Mouse (Mus musculus): ENCODE measurements around the gene Spats1. TPM values are rescaled to one million over a fixed set of nuclear protein-coding genes. Genes with fewer than 3 reads are reported as not detected.

Gene Spats1
- not detected in 4 replicates for total RNA-seq (2023; ENCODE audit: inconsistent age)

DNA sequence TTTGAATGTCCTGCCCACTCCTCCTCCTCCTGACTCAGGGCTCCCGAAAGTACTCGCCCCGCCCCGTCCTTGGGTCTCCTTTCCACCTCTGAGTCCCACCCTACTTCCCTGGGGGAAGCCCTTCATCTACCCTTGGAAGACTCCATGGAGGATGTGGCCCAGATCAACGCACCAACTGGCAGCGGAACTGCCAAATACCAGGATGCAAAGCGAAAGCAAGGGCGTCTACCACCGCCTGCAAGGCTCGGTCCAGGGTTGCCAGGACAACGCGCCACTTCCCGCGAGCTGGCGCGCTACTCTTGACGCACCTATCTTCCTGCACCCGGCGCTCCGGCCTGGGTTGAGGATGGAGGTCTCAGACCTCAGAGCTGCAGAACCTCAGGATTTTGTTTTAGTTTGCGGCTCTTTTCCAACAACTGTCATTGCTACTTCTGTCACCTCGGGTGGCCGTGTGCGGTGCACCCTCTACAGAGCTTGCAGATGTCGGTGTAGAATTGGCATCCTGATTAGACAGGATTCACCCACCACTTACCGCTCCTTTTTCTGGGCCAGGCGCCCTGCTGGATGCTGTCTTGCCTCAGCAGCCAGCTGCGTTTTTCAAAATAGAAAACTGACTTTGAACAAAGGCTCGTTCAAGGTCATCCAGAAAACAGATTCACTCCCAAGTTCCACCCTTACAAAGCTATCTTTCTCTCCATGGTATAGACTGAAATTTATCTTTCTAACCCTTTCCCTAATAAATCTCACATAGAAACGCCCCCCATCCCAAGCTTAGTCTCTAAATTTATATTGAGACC, at the start of gene Spats1:
TSS of gene Spats1 (minus strand) at position 747 of the 797 bp plus-strand sequence.

DNA sequence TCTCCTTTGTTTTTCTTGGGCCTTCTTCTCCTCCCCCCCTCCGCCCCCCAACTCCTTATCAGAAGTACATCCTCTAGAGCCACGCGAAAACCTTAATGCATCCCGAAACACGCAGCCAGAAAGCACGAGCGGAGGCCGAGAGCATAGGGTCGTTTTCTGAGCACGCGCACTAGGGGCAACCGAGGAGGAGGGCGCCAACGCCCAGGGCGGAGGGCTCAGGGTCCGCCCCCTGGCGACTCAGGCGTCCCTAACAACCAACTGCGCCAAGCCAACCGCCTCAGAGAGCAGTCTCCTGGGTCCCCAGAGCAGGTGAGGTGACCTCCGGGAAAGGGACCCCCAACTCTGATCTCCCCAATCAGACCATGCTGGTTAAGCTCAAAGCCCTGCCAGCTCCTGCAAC, 48.0 kb upstream of the Spats1 start, which contains the start of gene Tcte1:
TSS of gene Tcte1 (plus strand) at position 172 of the 400 bp plus-strand sequence.

GRCm38 (mm10) chr17:45506700-45507189, 31.5 kb upstream of the Spats1 start, which contains the start of gene Aars2:
Gene Aars2 (plus strand): TSS chr17:45506841.

DNA sequence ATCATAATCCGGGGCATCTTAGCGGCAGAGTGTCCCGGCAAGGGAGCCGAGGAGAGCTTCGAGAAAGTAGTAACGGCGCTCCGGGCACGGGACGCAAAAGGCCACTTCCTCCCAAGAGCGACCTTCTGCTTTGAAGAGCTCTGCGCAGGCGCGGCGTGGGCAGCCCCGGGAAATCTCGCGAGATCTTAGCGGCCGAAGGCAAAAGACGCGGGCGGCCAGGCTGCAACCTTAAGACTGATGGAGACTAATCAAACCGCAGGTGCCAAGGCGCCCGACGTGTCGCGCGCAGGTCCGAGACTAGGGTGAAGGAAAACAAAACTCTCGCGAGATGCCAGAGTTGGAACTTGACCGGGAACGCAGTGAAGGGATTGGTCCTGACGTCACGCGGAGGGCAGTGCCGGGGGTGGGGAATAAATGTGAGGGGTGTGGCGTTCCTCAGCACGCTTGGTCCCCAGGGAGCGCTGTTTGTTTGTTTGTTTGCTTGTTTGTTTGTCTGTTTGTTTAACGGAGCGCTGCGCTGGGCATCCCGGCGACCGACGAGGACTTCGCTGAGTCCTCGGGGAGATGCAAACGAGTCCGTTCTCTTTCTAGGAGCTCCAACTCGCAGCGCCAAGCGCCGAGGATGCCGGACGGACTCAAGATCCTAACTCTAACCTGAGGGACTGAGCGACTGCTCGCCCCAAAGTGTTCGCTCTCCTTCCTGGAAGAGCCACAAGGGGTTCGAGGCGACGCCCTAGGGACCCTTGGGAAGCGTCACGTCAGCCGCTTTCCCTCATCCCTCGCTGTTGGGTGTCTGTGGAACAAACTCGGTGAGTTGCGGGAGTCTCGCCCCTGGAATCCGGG, 41.6 kb downstream of the Spats1 start, which contains the start of gene Cdc5l:
TSS of gene Cdc5l (minus strand) at position 319 of the 843 bp plus-strand sequence.

Other genes starting within 250 kb of the Spats1 start
- gene Cdc5l, start 41.7 kb downstream of the Spats1 start, total RNA-seq (2023; ENCODE audit: inconsistent age), result 94.6 to 97.8 TPM (median 95.5 TPM) in 4 replicates
- gene Aars2, start 31.4 kb upstream of the Spats1 start, total RNA-seq (2023; ENCODE audit: inconsistent age), result 13.8 to 18.5 TPM (median 17.9 TPM) in 4 replicates
- gene Tcte1, start 48.0 kb upstream of the Spats1 start, total RNA-seq (2023; ENCODE audit: inconsistent age), result not detected in 4 replicates
- 0.16 to 0.80 TPM (median 0.47 TPM) in 4 replicates for gene Tmem151b, start 74.3 kb upstream of the Spats1 start, total RNA-seq (2023; ENCODE audit: inconsistent age)
- 151 to 160 TPM (median 154 TPM) in 4 replicates for gene Nfkbie, start 80.3 kb upstream of the Spats1 start, total RNA-seq (2023; ENCODE audit: inconsistent age)
- 50.3 to 70.4 TPM (median 57.4 TPM) in 4 replicates for gene Slc35b2, start 88.5 kb upstream of the Spats1 start, total RNA-seq (2023; ENCODE audit: inconsistent age)
- 1,056 to 1,151 TPM (median 1,099 TPM) in 4 replicates for gene Hsp90ab1, start 97.9 kb upstream of the Spats1 start, total RNA-seq (2023; ENCODE audit: inconsistent age)
- 22.9 to 26.3 TPM (median 25.1 TPM) in 4 replicates for gene Slc29a1, start 124.2 kb upstream of the Spats1 start, total RNA-seq (2023; ENCODE audit: inconsistent age)
- not detected in 4 replicates for gene Mymx, start 126.7 kb upstream of the Spats1 start, total RNA-seq (2023; ENCODE audit: inconsistent age)
- 1.5 to 3.8 TPM (median 2.1 TPM) in 4 replicates for gene Capn11, start 183.9 kb upstream of the Spats1 start, total RNA-seq (2023; ENCODE audit: inconsistent age)
- 26.2 to 32.3 TPM (median 28.8 TPM) in 4 replicates for gene Mrpl14, start 210.9 kb upstream of the Spats1 start, total RNA-seq (2023; ENCODE audit: inconsistent age)
- gene Tmem63b, start 211.5 kb upstream of the Spats1 start, total RNA-seq (2023; ENCODE audit: inconsistent age), result 25.9 to 36.5 TPM (median 29.4 TPM) in 4 replicates